Mouse (Mus musculus): Measurements from ENCODE around the gene Pitpnm1.
"Not testable (repeated sequence)": the region's sequence is repeated elsewhere in the genome, so short reads cannot be mapped to it uniquely, and the experiment has no call there.

The Pitpnm1 gene

DNA sequence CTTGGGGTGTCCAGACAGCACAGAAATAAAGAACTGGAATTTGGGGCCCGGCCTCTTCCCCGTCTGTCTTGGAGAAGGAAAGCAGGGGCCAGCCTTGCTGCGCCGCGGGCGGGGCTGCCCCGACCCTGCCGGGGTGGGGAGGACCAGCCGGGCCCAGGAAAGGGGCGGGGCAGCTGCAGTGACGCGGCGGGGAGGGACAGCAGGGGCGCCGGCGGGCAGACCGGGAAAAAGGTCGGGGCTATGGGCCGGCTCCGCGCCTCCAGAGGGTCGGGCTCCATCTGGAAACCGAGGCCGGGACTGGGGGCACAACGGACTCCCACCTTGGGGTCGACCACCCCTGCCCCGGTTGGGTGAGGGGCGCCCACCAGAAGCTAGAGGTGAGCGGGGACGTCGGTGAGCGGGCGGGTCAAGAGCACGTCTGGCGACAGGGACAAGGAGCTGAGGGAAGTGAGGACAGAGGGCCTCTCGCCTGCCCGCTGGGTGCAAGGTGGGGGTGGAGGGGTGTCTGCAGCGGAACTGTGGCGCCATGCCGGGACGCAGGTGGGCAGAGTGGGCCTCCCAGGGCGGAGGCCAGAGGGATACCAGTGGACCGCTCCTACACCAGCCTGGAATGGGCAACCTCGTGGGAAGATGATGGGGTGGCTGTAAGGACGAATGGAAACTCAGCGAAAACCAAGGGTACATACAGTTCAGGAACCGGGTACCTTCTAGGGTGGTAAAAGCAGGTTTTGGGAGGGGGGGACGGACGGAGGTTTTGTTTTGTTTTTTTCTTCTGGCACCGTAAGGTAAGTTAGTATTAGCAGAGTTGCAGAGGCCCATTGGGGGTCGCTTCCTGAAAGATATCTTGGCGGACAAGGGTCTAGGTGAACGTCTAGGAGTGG is at the start of gene Pitpnm1:
Gene Pitpnm1, plus strand, starts transcription at position 162 of the 881 bp plus-strand sequence.
- DNase-seq (ENCODE audit: low read depth, low spot score), result no peak

DNA sequence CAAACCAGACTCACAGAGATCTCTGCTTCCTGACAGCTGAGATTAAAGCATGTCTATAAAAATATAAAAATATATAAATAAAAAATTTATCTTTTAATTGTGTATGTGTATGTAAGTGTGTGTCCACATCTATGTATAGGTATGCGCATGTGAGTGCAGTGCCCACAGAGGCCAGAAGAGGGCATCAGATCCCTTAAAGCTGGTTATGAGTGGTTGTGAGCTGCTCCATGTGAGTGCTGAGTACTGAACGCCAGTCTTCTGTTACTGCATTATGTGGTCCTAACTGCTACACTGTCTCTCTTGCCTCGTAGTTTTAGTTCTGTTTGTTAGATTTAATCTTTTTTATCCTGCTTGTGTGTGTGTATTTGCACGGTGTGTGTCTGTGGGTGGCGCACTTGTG is 48.8 kb upstream of the Pitpnm1 start:
- no peak for DNase-seq (ENCODE audit: low read depth, low spot score)

DNA sequence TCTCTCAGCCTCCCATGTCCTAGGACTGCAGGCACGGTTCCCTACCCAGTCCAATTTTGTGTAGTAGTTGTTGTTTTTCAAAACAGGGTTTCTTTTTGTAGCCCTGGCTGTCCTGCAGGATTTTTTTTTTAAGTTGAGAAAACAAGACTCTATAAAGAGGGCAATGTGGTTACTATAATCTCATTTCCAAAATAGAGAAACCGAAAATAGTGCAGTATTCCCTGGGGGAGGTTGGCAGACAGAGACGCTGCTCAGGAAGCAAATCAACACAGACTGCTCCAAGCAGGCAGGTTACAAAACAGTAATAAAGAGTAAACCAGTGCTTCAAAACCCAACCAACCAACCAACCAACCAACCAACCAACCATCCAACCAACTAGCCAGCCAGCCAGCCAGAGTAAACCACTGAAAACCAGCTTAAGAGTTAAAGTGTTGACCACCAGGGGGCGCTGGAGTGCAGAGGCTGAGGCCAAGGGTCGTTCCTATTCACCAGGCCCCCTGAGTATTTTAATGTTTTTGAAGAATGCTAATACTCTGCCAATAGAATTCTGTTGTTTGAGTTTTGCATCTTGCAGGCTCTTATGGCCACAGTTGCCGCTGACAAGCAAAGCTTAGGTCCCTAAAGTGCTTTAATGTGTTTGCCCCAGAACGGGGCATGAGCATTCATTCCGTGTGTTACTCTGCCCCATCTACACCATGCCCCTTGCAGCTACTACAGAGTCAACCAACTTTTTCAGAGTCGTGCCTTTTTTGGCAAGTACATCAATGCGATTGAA is 47.9 kb upstream of the Pitpnm1 start:
- no peak for DNase-seq (ENCODE audit: low read depth, low spot score)

DNA sequence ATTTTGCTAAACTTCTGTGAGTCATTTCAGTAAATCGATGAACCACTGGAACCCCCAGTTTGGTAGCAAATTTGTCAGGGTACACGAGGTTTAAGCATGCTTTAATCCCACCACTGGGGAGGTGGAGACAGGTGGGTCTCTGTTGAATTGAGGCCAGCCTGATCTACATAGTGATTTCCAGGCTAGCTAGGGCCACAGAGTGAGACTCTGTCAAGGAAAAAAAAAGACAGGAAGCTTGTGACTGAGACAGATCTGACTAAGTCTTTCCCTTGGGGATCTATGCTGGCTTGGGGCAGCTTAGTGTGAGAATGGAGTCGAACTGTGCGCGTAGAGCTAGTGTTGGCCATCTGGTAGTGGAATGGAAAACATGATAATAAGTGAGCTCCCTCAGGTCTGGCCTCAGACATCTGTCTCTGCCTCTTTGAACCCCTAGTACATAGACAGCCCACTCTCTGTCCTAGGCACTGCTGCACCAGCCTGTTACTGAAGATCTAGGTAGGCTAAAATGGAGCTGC is 47.2 kb upstream of the Pitpnm1 start:
- DNase-seq (ENCODE audit: low read depth, low spot score), result no peak

DNA sequence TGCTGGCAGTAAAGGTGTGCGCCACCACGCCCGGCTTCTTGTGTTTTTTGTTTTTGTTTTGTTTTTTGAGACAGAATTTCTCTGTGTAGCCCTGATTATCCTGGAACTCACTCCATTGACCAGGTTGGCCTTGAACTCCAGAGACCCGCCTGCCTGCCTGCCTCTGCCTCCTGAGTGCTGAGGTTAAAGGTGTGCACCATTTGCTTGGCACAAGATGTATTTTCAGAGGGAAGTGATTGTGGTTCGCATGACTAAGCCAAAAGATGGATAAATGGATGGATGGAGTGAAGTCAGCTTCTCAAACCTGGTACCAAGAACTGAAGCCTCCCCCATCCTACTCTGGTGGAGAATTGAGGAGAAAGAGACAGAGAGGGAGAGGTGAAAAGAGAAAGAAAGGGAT is 45.2 kb upstream of the Pitpnm1 start:
- DNase-seq (ENCODE audit: low read depth, low spot score), result no peak

DNA sequence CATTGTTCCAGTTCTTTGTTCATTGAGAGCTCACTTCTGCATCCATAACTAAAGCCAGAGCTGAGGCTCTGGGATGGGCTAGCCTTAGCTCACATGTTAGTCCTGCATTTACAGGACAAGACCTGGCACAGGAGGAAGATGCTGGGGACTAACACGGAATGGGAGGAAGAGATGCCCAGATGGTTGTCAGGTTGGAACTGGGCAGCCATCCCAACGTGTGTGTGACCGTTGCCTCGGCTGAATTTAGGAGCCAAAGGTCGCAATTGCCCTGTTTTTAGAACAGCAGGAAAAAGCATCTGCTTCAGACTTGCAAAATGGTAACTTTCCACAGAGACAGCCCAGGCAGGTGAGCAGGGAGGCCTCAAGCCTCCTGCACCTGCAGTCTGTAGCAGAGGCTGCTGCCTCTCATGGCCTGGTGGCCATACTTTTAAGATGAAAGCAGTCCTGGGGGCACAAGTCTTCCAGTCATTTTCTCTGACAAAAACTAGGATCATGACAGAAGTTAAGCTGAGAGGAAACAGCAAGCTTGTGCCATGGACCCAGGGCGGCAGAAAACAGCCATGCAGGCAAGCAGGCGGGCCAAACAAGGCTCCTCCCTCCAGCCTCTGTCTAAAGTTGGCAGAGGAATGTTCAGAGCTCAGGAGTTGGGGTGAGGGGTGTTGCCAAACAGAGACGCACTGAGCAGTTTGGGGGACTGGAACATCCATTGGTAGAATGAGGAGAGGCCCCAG is 44.4 kb upstream of the Pitpnm1 start:
- no peak for DNase-seq (ENCODE audit: low read depth, low spot score)

DNA sequence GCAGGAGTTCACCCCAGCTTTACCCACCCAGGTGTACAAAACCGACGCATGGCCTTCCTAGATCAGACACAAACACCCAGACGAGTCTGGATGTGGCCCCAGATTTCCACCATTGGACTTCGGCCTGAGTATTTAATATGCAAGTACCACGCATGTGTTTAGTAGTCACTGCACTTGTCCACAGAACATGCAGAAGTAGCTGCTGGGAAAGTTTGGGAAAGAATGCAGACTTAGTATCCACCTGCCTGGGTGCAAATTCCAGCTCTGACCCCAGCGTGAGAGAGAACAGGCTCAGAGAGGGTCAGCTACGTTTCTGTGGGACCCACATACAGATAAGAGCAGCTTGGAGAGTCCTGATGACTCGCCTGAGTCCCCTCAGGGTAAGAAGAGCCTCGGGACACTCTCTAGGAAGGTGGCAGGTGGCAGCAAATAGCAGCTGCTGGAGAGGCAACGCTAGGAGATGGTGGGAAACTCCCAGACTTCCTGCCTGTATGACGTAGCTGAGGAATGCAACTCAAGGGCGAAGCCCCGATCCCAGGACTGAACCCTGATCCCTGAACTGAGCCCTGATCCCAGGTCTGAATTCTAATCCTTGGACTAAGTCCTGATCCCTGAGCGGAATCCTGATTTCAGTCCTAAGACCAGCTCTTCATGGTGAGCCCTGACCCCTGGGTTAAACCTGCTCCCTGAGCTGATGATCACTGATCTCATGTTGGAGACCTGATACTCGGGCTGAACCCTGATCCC is 43.7 kb upstream of the Pitpnm1 start:
- no peak for DNase-seq (ENCODE audit: low read depth, low spot score)

DNA sequence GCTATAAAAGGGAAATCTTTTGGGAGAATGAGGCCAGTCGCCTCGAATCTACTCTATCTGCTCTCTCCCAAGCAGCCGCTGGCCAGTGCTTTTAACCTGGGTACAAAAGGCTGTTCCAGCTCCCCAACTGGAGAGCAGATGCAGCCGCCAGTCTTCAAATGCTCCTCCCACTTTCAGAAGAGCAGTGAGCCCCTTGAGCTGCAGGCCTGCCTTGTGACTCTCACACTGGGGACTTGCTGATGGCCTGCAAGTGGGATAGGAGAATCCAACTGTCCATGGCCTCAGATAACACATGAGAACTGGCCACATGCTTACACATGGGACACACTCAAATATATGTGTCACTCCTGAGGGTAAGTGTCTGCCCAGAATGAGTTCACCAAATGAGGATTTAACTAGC is 43.1 kb upstream of the Pitpnm1 start:
- no peak for DNase-seq (ENCODE audit: low read depth, low spot score)

DNA sequence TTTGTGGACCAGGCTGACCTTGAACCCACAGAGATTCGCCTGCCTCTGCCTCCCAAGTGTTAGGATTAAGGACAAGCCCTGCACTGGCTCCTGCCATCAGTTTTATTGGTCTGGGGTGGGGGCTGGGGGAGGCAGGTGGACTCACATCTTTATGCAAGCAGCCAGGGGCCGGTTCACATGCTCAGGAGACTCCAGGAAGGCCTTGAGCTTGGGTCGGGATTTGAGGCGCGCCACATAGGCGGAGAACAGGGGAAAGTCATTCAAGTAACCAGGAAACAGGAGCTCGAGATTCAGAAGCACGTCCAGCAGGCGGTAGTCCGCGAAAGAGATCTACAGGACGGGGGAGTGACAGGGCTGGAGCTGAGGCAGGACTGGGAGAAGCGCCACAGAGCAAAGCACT is 42.4 kb upstream of the Pitpnm1 start:
- no peak for DNase-seq (ENCODE audit: low read depth, low spot score)

DNA sequence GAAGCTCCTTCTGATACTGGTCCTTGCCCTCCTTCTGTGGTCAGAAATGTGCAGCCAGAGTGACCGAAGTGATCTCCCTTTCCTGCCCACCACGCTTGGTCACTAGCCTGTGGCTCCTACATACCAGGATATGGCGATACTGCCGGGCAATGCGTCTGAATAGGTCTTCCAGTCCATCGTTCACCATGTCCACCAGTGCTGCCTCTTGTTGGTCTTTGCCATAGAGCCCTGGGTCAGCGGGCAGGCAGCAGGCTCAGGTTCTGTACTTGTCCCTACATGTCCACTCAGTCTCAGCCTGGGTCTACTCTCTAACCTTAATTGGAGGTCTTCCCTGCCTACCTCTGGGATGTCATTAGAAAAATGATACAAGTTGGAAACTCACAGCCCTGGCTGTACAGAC is 41.8 kb upstream of the Pitpnm1 start:
- no peak for DNase-seq (ENCODE audit: low read depth, low spot score)

DNA sequence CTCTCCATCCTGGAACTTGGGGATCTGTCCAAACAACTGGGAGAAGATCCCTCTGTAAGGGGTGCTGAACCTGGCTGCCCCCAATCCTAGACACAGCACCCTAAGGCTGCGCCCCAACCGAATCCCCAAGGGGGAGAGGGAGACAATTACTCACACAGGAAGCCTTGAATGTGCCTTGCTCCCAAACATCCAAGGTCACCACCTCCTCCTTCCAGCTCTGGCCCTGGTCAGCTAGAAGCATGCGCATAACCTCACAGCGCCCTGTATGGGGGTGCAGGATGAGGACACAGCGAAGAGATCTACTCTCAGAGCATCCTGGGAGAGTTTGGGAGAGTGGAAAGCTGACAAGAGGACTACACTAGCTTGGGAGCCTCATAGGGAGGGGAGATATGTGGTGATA is 41.2 kb upstream of the Pitpnm1 start:
- no peak for DNase-seq (ENCODE audit: low read depth, low spot score)

DNA sequence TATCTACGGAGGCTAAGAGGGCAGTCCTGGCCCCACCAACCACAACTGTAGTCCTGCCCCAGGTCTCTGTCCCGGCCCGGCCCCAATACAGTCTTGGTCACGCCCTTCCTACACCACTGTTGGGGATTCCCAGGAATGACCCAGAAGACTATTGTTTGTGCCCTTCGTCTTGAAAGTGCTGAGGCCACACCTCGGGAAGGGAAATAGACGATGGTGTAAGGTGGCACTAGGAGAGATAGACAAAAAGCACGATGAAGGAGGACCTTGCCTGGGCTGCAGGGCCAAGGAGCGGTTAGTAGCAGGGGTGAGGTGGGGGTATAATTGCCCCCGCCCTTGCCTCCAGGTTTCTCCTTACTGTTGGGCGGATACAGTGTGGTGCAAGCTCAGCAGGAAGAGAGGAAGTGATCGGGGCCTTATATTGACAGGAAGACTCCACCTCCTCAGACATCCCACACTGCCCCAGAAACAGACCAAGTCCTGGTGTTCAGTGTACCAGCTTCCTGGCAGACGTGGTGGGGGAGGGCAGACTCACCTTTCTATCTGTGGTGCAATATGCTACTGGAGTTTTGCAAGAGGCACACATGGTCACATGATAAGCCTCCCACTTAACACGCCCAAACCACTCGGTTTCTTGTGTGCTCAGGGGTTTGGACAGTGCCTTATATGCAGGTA is 40.6 kb upstream of the Pitpnm1 start, which contains the start of gene Gstp3:
Gene Gstp3, minus strand, starts transcription at position 501 of the 672 bp plus-strand sequence.
- DNase-seq (ENCODE audit: low read depth, low spot score), result no peak

DNA sequence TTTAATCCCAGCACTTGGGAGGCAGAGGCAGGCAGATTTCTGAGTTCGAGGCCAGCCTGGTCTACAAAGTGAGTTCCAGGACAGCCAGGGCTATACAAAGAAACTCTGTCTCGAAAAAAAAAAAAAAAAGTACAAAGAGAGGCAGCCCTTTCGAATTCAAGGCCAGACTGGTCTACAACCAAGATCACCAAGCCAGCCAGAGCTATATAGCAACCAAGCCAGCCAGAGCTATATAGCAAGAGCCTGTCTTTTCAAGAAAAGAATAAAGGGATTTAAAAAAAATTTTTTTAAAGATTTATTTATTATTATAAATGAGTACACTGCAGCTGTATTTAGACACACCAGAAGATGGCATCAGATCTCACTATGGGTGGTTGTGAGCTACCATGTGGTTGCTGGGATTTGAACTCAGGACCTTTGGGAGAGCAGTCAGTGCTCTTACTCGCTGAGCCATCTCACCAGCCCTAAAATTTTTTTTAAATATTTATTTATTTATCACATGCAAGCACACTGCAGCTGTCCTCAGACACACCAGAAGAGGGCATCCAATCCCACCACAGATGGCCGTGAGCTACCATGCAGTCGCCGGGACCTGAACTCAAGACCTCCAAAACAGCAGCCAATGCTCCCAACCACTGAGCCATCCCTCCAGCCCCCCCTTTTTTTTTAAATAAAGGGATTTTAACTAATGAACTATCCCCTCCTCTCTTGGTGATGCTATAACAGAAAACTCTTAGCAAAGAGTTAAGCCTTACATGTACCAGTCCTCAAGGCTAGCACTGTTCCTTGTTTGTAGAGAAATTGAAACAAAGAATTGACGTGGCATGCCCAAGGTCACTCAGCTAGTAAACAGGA is 39.5 kb upstream of the Pitpnm1 start:
- not testable (repeated sequence) for DNase-seq (ENCODE audit: low read depth, low spot score)

DNA sequence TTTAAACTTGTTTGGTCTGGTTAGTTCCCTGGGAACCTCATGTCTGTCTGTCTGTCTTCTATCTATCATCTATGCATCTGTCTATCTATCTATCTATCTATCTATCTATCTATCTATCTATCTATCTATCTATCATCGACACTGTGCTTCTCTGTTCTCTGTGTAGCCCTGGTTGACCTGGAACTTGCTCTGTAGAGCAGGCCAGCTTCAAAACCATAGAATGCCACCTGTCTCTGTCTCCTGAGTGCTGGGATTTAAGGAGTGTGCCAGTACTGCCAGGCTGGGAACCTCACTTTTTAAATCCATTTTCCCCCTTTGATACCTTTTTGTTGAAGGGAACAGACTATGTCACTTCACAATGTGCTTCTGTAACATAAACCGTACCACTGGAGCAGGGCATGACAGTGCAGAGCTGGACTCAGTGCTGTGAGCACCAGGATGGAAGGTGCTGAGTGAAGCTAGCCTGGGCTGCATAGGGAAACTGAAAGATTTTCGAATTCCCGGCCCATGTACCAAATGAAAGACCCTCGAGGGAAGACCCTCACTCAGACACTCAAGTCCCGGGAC is 38.8 kb upstream of the Pitpnm1 start:
- no peak for DNase-seq (ENCODE audit: low read depth, low spot score)

DNA sequence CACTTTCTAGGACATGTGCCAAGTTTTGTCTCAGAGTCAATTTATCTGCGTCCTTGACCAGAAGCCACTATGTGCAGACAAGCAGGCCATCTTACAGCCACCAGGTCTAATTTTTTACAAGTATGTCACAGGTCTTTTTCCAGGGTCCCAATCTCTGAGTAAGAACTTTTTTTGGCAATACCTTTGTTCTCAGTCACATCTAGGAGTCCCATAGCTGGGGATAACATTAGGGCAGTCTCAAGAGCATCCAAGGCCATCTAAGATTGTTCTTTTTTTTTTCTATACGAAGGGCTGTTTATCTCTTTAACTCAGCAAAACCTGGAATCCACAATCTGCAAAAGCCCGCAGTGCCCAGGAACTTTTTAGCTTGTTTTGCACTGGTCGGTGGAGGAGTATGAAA is 36.4 kb upstream of the Pitpnm1 start:
- not testable (repeated sequence) for DNase-seq (ENCODE audit: low read depth, low spot score)

DNA sequence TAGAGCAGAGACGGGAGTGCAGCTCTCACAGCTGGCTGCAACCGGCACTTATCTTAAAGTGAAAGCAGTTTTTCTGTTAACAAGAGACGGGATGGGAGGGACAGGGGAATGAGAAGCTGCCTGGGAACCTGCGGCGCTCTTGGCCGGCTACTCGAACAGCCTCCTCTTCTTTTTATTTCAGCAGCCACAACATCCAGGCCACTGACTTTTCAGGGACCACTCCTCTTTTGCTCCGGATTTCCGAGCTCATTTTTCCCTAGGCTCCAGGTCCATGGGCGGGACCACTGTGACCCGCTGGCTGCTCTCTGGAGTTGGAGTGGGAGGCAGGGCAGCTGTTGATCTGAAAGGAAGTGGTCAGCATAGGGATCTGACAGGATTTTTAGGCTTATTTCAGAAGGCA is 35.3 kb upstream of the Pitpnm1 start:
- not testable (repeated sequence) for DNase-seq (ENCODE audit: low read depth, low spot score)

DNA sequence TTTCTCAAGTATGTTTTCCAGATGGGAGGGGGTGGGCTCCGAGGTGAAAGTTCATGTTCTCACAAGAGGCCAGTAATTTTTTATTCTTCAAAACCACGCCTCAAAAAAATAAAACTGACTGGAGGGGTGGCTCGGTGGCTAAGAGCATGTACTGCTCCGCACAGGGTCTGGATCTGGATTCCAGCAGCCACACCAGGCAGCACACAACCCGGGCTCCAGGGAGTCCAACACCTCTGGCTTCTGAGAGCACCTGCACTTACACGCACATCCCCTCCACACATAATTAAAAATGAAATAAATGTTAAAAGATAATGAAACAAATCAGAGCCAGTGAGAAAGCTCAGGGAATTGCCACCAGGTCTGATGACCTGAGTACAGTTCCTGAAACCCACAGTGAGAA is 33.5 kb upstream of the Pitpnm1 start:
- no peak for DNase-seq (ENCODE audit: low read depth, low spot score)

DNA sequence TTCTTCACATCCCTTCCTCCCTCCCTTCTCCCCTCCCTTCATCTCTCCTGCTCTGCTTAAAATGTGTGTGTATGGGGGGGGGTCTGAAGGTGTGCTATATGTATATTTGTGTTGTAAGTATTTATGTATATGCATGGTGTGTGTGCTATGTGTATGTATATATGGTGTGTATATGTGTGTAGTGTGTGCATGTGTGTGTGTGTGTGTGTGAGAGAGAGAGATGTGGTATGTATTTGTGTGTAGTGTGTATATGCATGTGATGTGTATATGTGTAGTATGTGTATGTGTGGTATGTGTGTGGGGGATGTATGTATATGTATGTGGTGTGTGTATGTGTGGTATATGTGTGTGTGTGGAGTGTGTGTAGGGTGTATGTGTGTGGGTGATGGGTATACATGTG is 32.9 kb upstream of the Pitpnm1 start:
- DNase-seq (ENCODE audit: low read depth, low spot score), result no peak

DNA sequence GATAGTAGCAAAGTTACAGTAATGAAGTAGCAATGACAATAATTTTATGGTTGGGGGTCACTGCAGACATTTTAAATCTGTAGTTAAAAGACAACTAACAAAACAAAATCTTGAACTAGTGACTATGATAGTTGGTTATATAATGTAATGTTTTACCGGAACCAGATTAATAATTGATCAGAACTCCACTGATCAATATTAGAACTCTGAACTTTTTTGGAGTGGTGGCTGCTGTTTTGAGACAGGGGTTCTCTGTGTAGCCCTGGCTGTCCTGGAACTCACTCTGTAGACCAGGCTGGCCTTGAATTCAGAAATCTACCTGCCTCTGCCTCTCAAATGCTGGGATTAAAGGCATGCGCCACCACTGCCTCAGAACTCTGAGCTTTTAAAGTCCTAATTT is 31.6 kb upstream of the Pitpnm1 start:
- not testable (repeated sequence) for DNase-seq (ENCODE audit: low read depth, low spot score)
